Mouse (Mus musculus): Measurements from ENCODE around the gene Msrb3. TPM values are rescaled to one million over a fixed set of nuclear protein-coding genes. Genes with fewer than 3 reads are reported as not detected.
A peak's percentile ranks its signal among the peaks of the same experiment; 100 is the strongest.

Msrb3 gene
- 20.5 and 31.4 TPM in 2 replicates for polyA plus RNA-seq (2014; fragmentation: Nextera tagmentation; extraction: Ambion mirVana)

- peak within 1 kb of the TSS; percentile 96 for H3K27ac ChIP-seq (ENCODE audit: low read depth, low read length)
- peak within 1 kb of the TSS; percentile 78 for H3K4me2 ChIP-seq
- no peaks in the 10 kb centered on the region for H3K9me3 ChIP-seq (replicated peaks; ENCODE audit: control insufficient read depth, low read length)
- peaks cover 23% of the 10 kb centered on the region for H3K4me1 ChIP-seq (ENCODE audit: control insufficient read depth, insufficient read depth, low read length)
- peak; percentile 71 for ATAC-seq (replicated peaks; ENCODE audit: insufficient number of reproducible peaks, low FRiP score, low TSS enrichment)
- peak within 1 kb of the TSS; percentile 97 for H3K9ac ChIP-seq (ENCODE audit: low read depth, low read length)
- no peaks in the 10 kb centered on the region for H3K27me3 ChIP-seq (ENCODE audit: control insufficient read depth, insufficient read depth, low read length)
- no peaks in the 10 kb centered on the region for H3K36me3 ChIP-seq (ENCODE audit: control insufficient read depth, insufficient read depth, low read length)
- peak within 1 kb of the TSS; percentile 84 for H3K4me3 ChIP-seq (ENCODE audit: low read depth, low read length)
- WGBS (ENCODE audit: insufficient replicate concordance) = 2% methylated on average over 58 of the region's 64 CpGs
These were observed at the start of gene Msrb3 for GRCm38 (mm10) chr10:120898785-120899762. Msrb3 (minus strand) TSS chr10:120899101.

GRCm38 (mm10) chr10:120948461-120948860, 49.6 kb upstream of the Msrb3 start:
- Histone ChIP-seq H3K27ac (ENCODE audit: low read depth, low read length) (no peak overlapping the region), H3K4me3 (ENCODE audit: low read depth, low read length) (no peak overlapping the region), H3K4me2 (no peak overlapping the region), H3K27me3 (ENCODE audit: control insufficient read depth, insufficient read depth, low read length) (no peaks in the 10 kb centered on the region), H3K4me1 (ENCODE audit: control insufficient read depth, insufficient read depth, low read length) (peaks cover 13% of the 10 kb centered on the region; the same call in 1 of the 2 replicates), H3K9ac (ENCODE audit: low read depth, low read length) (no peak overlapping the region), H3K9me3 (replicated peaks; ENCODE audit: control insufficient read depth, low read length) (no peaks in the 10 kb centered on the region), H3K36me3 (ENCODE audit: control insufficient read depth, insufficient read depth, low read length) (no peaks in the 10 kb centered on the region)
- 59% methylated on average over 2 of the region's 2 CpGs for WGBS (ENCODE audit: insufficient replicate concordance)
- no peak for ATAC-seq (replicated peaks; ENCODE audit: insufficient number of reproducible peaks, low FRiP score, low TSS enrichment)

- Histone ChIP-seq H3K9me3 (replicated peaks; ENCODE audit: control insufficient read depth, low read length) (no peaks in the 10 kb centered on the region), H3K36me3 (ENCODE audit: control insufficient read depth, insufficient read depth, low read length) (no peaks in the 10 kb centered on the region), H3K4me1 (ENCODE audit: control insufficient read depth, insufficient read depth, low read length) (peaks cover 11% of the 10 kb centered on the region; the same call in 1 of the 2 replicates), H3K27me3 (ENCODE audit: control insufficient read depth, insufficient read depth, low read length) (no peaks in the 10 kb centered on the region), H3K4me3 (ENCODE audit: low read depth, low read length) (no peak overlapping the region), H3K9ac (ENCODE audit: low read depth, low read length) (no peak overlapping the region), H3K4me2 (no peak overlapping the region), H3K27ac (ENCODE audit: low read depth, low read length) (no peak overlapping the region)
- no peak for ATAC-seq (replicated peaks; ENCODE audit: insufficient number of reproducible peaks, low FRiP score, low TSS enrichment)
- 59% methylated on average over 2 of the region's 2 CpGs for WGBS (ENCODE audit: insufficient replicate concordance)
These were observed 48.9 kb upstream of the Msrb3 start for GRCm38 (mm10) chr10:120947842-120948241.

GRCm38 (mm10) chr10:120946847-120947246, 47.9 kb upstream of the Msrb3 start:
- Histone ChIP-seq H3K27ac (ENCODE audit: low read depth, low read length) (no peak overlapping the region), H3K9me3 (replicated peaks; ENCODE audit: control insufficient read depth, low read length) (no peaks in the 10 kb centered on the region), H3K4me2 (no peak overlapping the region), H3K27me3 (ENCODE audit: control insufficient read depth, insufficient read depth, low read length) (no peaks in the 10 kb centered on the region), H3K36me3 (ENCODE audit: control insufficient read depth, insufficient read depth, low read length) (no peaks in the 10 kb centered on the region), H3K9ac (ENCODE audit: low read depth, low read length) (no peak overlapping the region), H3K4me3 (ENCODE audit: low read depth, low read length) (no peak overlapping the region), H3K4me1 (ENCODE audit: control insufficient read depth, insufficient read depth, low read length) (peaks cover 8% of the 10 kb centered on the region; the same call in 1 of the 2 replicates)
- no peak for ATAC-seq (replicated peaks; ENCODE audit: insufficient number of reproducible peaks, low FRiP score, low TSS enrichment)
- WGBS (ENCODE audit: insufficient replicate concordance) = 69% methylated on average over 5 of the region's 5 CpGs

GRCm38 (mm10) chr10:120938904-120939208, 40.0 kb upstream of the Msrb3 start:
- no peak for ATAC-seq (replicated peaks; ENCODE audit: insufficient number of reproducible peaks, low FRiP score, low TSS enrichment)

GRCm38 (mm10) chr10:120938077-120938903, 39.4 kb upstream of the Msrb3 start:
- Histone ChIP-seq H3K36me3 (ENCODE audit: control insufficient read depth, insufficient read depth, low read length) (no peaks in the 10 kb centered on the region), H3K9me3 (replicated peaks; ENCODE audit: control insufficient read depth, low read length) (no peaks in the 10 kb centered on the region), H3K4me3 (ENCODE audit: low read depth, low read length) (no peak overlapping the region), H3K9ac (ENCODE audit: low read depth, low read length) (no peak overlapping the region), H3K27ac (ENCODE audit: low read depth, low read length) (no peak overlapping the region), H3K27me3 (ENCODE audit: control insufficient read depth, insufficient read depth, low read length) (no peaks in the 10 kb centered on the region), H3K4me2 (peak overlapping the region; percentile 38; the same call in 1 of the 2 replicates), H3K4me1 (ENCODE audit: control insufficient read depth, insufficient read depth, low read length) (no peaks in the 10 kb centered on the region)
- 41% methylated on average over 19 of the region's 19 CpGs for WGBS (ENCODE audit: insufficient replicate concordance)
- no peak for ATAC-seq (replicated peaks; ENCODE audit: insufficient number of reproducible peaks, low FRiP score, low TSS enrichment)

More at GRCm38 (mm10) chr10:120938904-120939208, 40.0 kb upstream of the Msrb3 start:
- Histone ChIP-seq H3K4me2 (no peak overlapping the region), H3K9ac (ENCODE audit: low read depth, low read length) (no peak overlapping the region), H3K9me3 (replicated peaks; ENCODE audit: control insufficient read depth, low read length) (no peaks in the 10 kb centered on the region), H3K27me3 (ENCODE audit: control insufficient read depth, insufficient read depth, low read length) (no peaks in the 10 kb centered on the region), H3K4me1 (ENCODE audit: control insufficient read depth, insufficient read depth, low read length) (no peaks in the 10 kb centered on the region), H3K4me3 (ENCODE audit: low read depth, low read length) (no peak overlapping the region), H3K27ac (ENCODE audit: low read depth, low read length) (no peak overlapping the region), H3K36me3 (ENCODE audit: control insufficient read depth, insufficient read depth, low read length) (no peaks in the 10 kb centered on the region)
- WGBS (ENCODE audit: insufficient replicate concordance) = 83% methylated on average over 2 of the region's 2 CpGs

GRCm38 (mm10) chr10:120929536-120929935, 30.6 kb upstream of the Msrb3 start:
- H3K36me3 ChIP-seq (ENCODE audit: control insufficient read depth, insufficient read depth, low read length) = peaks cover 4% of the 10 kb centered on the region
- 77% methylated on average over 7 of the region's 7 CpGs for WGBS (ENCODE audit: insufficient replicate concordance)
- no peak overlapping the region for H3K9ac ChIP-seq (ENCODE audit: low read depth, low read length)
- H3K9me3 ChIP-seq (replicated peaks; ENCODE audit: control insufficient read depth, low read length) = no peaks in the 10 kb centered on the region
- H3K27ac ChIP-seq (ENCODE audit: low read depth, low read length) = no peak overlapping the region
- no peaks in the 10 kb centered on the region for H3K4me1 ChIP-seq (ENCODE audit: control insufficient read depth, insufficient read depth, low read length)
- no peak overlapping the region for H3K4me3 ChIP-seq (ENCODE audit: low read depth, low read length)
- H3K4me2 ChIP-seq = no peak overlapping the region
- ATAC-seq (replicated peaks; ENCODE audit: insufficient number of reproducible peaks, low FRiP score, low TSS enrichment) = no peak
- H3K27me3 ChIP-seq (ENCODE audit: control insufficient read depth, insufficient read depth, low read length) = no peaks in the 10 kb centered on the region

GRCm38 (mm10) chr10:120928183-120928582, 29.3 kb upstream of the Msrb3 start:
- no peak overlapping the region for H3K9ac ChIP-seq (ENCODE audit: low read depth, low read length)
- H3K4me3 ChIP-seq (ENCODE audit: low read depth, low read length) = no peak overlapping the region
- 84% methylated on average over 5 of the region's 5 CpGs for WGBS (ENCODE audit: insufficient replicate concordance)
- no peaks in the 10 kb centered on the region for H3K27me3 ChIP-seq (ENCODE audit: control insufficient read depth, insufficient read depth, low read length)
- ATAC-seq (replicated peaks; ENCODE audit: insufficient number of reproducible peaks, low FRiP score, low TSS enrichment) = no peak
- no peaks in the 10 kb centered on the region for H3K4me1 ChIP-seq (ENCODE audit: control insufficient read depth, insufficient read depth, low read length)
- peaks cover 4% of the 10 kb centered on the region for H3K36me3 ChIP-seq (ENCODE audit: control insufficient read depth, insufficient read depth, low read length)
- H3K9me3 ChIP-seq (replicated peaks; ENCODE audit: control insufficient read depth, low read length) = no peaks in the 10 kb centered on the region
- H3K27ac ChIP-seq (ENCODE audit: low read depth, low read length) = no peak overlapping the region
- H3K4me2 ChIP-seq = no peak overlapping the region
